Mouse (Mus musculus) kidney, adult 9 months (tissue): ENCODE data around the gene Arfgef3.

Source experiments
- DNase-seq: peaks from one replicate; pipeline ENCODE4 v3.0.0; 2022

Arfgef3 gene

GRCm38 (mm10) chr10:18743286-18744142 lies at the start of gene Arfgef3:
Gene Arfgef3, minus strand, starts transcription at chr10:18743949.
- DNase-seq = peak; percentile 40

DNA sequence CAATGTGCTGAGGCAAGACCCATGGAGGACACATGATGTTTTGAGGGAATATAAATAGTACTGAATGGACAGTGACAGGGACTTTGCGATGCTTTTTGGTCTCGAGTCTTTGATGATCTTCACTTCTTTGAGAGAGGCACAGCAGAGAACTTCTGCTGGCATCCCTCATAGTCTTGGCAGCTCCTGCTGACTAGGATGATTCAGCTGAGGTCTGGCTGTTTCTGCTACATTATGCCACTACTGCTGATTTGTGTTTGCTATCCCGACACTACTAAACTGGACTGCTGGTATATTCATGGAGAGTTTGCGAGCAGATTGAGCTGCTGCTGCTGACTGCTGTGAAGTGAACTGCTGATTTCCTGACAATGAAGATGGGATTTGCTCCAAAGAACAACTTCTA lies 46.3 kb upstream of the Arfgef3 start:
- no peak for DNase-seq

GRCm38 (mm10) chr10:18788601-18789000 lies 44.9 kb upstream of the Arfgef3 start:
- DNase-seq = no peak

DNA sequence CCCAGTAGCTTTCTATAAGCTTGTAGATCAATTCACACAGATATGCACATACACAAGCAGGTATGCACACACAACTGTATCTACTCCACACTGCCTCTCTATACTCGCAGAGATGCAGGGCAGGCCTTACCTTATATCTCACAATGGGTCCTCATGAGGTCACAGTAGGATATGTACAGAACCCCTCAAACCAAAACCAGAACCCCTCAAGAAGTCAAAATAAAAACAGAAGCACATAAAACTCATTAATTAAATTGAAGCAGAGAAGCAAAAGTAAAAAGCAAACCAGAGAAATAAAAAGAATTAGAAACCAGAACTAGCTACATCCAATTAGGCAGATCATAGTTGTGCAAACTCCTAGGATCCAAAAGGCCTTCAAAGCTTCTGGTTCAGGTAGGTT lies 42.9 kb upstream of the Arfgef3 start, which contains the start of gene Gm4922:
Gm4922 (minus strand) TSS at position 101 of the 400 bp plus-strand sequence.
- DNase-seq = no peak

GRCm38 (mm10) chr10:18777546-18777945 lies 33.8 kb upstream of the Arfgef3 start:
- DNase-seq = no peak

GRCm38 (mm10) chr10:18772537-18773179 lies 28.9 kb upstream of the Arfgef3 start:
- no peak for DNase-seq

- DNase-seq = no peak
Observed at GRCm38 (mm10) chr10:18769909-18770308, 26.2 kb upstream of the Arfgef3 start.

GRCm38 (mm10) chr10:18760241-18760640 lies 16.5 kb upstream of the Arfgef3 start:
- peak; percentile 61 for DNase-seq

DNA sequence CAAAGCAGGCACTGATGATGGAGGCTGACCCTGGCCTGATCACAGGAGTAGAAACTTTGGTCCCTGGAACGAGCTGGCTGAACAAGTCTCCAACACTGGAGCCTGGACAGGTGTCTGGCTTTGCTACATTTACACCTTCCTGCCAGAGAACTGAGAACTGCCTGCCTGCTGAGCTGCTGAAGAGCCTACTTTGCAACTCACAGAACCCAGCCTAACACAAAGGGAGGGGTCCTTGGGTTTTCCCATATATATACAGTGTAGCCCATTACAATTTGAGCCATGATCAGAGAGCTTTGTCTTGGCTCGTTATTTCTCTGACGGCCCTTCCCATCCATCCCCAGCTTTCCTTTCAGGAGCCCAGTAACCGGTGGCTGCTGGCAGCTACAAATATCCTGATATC lies 6.3 kb upstream of the Arfgef3 start:
- DNase-seq = no peak

GRCm38 (mm10) chr10:18742086-18742485 lies 1.7 kb downstream of the Arfgef3 start:
- peak; percentile 4 for DNase-seq

DNA sequence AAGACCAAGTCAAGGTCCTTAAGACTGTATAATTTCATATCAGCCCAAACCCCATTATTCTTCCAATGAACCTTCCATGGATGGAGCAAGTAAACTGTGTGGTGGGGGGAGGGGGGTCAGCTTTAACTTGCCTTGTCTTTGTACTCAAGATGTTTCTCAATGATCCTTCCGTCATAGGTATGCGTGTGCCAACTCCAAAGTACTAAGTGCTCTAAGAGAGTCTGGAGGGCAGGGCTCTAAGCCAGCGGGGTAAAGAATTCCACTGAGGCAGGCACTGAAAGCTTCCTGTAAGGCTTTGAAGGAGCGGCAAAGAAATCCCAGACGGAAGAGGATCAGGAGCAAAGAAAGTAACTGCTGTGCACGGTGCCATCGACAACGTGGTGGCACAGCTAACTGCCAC lies 2.7 kb downstream of the Arfgef3 start:
- DNase-seq = no peak

GRCm38 (mm10) chr10:18728548-18728947 lies 15.2 kb downstream of the Arfgef3 start:
- DNase-seq = no peak

DNA sequence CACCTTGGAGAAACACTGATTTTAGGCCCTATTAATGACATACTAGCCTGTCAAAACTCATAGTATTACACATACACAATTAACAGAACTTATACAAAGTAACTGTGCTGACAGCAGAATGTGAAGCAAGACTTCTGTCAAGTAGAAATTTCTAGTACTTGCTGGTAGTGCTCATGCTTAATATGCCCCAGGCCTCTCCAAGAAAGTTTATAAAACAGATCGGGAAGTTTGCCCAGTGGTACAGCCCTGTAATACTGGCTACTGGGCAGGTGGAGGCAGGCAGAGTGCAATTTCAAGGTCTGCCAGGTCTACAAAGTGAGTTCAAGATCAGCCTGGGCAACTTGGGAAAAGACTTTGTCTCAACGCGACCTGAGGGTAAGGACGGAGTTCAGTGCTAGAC lies 32.3 kb downstream of the Arfgef3 start:
- no peak for DNase-seq

- DNase-seq = no peak
Observed at GRCm38 (mm10) chr10:18710949-18711348, 32.8 kb downstream of the Arfgef3 start.

GRCm38 (mm10) chr10:18709836-18710235 lies 33.9 kb downstream of the Arfgef3 start:
- DNase-seq = no peak

GRCm38 (mm10) chr10:18708641-18709040 lies 35.1 kb downstream of the Arfgef3 start:
- DNase-seq = no peak

- DNase-seq = no peak
Observed at GRCm38 (mm10) chr10:18704393-18705120, 39.2 kb downstream of the Arfgef3 start.

DNA sequence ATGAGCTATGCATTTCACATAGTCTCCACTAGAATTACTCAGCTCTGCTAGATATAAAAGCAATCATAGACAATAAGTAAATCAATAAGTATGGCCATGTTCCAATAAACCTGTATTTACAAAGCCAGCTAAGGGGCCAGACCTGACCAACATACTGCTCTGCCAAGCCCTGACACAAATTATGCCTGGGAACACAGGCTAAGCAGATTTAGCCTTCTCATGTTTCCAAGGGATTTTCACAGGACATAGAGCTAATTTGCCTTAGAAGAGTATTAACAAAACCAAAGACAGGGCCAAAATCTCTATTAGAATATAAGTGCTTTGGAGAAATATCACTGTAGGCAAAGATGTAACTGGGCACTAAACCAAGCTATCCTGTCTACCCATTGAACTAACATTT lies 42.2 kb downstream of the Arfgef3 start:
- no peak for DNase-seq

GRCm38 (mm10) chr10:18700117-18700516 lies 43.6 kb downstream of the Arfgef3 start:
- DNase-seq = peak; percentile 50

DNA sequence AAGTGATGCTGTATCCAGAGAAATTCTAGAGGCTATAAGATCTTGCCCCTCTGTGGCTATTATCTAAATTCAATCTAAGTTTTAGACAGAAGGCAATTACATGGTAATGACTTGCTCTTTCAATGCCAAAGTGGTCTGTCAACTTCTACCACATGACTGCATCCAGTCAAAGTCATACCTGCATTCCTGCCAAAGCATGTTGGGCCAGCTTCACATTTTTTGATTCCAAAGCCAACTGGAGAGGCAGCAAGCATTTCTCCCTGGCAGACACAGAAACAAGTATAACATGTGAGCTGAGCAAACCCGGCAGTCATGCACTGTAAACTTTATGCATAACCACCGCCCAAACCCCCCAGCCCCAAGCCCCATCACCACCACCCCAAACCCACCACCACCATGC lies 44.6 kb downstream of the Arfgef3 start:
- peak; percentile 25 for DNase-seq

GRCm38 (mm10) chr10:18696461-18696860 lies 47.3 kb downstream of the Arfgef3 start:
- no peak for DNase-seq

- peak; percentile 78 for DNase-seq
Observed at GRCm38 (mm10) chr10:18688234-18688633, 55.5 kb downstream of the Arfgef3 start.

- DNase-seq = no peak
Observed at GRCm38 (mm10) chr10:18681385-18681954, 62.3 kb downstream of the Arfgef3 start.
